Mouse (Mus musculus) embryonic facial prominence, embryonic 11.5 days (tissue): ENCODE data around the gene Btbd18. TPM values are rescaled to one million over a fixed set of nuclear protein-coding genes. Genes with fewer than 3 reads are reported as not detected.

ENCODE experiments used
- ATAC-seq: fragments of 200-750 bp; cut with Nextera tagmentation; replicated peaks from 2 replicates; pipeline ENCODE4 v1.8.0; 2017; ENCODE audit warnings: low read depth; ENCODE audit not compliant: insufficient number of reproducible peaks, low FRiP score, low TSS enrichment
- DNase-seq: peaks from one replicate; pipeline ENCODE4 v3.0.0-alpha.2; 2015; ENCODE audit warnings: low spot score
- H3K27ac ChIP-seq: fragments of 300-500 bp; sonication (generic); replicated peaks from 2 replicates; pipeline ENCODE4 v1.5.1; 2014; ENCODE audit warnings: mild to moderate bottlenecking, low read depth, low read length, control low read depth
- H3K27me3 ChIP-seq: fragments of 300-500 bp; sonication (generic); 2 replicates; pipeline ENCODE4 v1.6.1; 2014; ENCODE audit warnings: mild to moderate bottlenecking, low read length, moderate library complexity, mixed read lengths; ENCODE audit not compliant: control insufficient read depth, insufficient read depth
- H3K36me3 ChIP-seq: fragments of 300-500 bp; sonication (generic); replicated peaks from 2 replicates; pipeline ENCODE4 v1.6.1; 2014; ENCODE audit warnings: low read depth, mild to moderate bottlenecking, low read length, moderate library complexity, mixed read lengths; ENCODE audit not compliant: control insufficient read depth, insufficient read depth
- H3K4me1 ChIP-seq: fragments of 300-500 bp; sonication (generic); 2 replicates; pipeline ENCODE4 v1.6.1; 2014; ENCODE audit warnings: low read length, mixed read lengths; ENCODE audit not compliant: control insufficient read depth, insufficient read depth
- H3K4me2 ChIP-seq: fragments of 300-500 bp; sonication (generic); 2 replicates; pipeline ENCODE4 v1.6.1; 2014; ENCODE audit warnings: low read depth, mild to moderate bottlenecking, control low read depth, low read length, moderate library complexity
- H3K4me3 ChIP-seq: fragments of 300-500 bp; sonication (generic); 2 replicates; pipeline ENCODE4 v1.5.1; 2014; ENCODE audit warnings: low read depth, low read length, control low read depth
- H3K9ac ChIP-seq: fragments of 300-500 bp; sonication (generic); replicated peaks from 2 replicates; pipeline ENCODE4 v1.6.1; 2014; ENCODE audit warnings: mild to moderate bottlenecking, control low read depth, low read length
- H3K9me3 ChIP-seq: fragments of 300-500 bp; sonication (generic); replicated peaks from 2 replicates; pipeline ENCODE4 v1.6.1; 2016; ENCODE audit warnings: mild to moderate bottlenecking, low read length, inconsistent platforms, mixed read lengths; ENCODE audit not compliant: control insufficient read depth
- WGBS: fragments of 180-500 bp; shearing (Covaris S2); extraction: QIAGEN DNeasy Blood & Tissue Kit; methylation state at CpG from one replicate; pipeline ENCODE4 v1.1.7; 2014; 5-methylcytosine and 5-hydroxymethylcytosine counted together
- polyA plus RNA-seq: library from polyadenylated mRNA; unstranded; fragments of >200 nt; fragmentation: Nextera tagmentation; extraction: Ambion mirVana; gene quantifications from 2 replicates; pipeline ENCODE4 v1.2.1, GENCODE M21; 2014

Gene Btbd18
- polyA plus RNA-seq, 1 experiment from 2014 or later, result 0.07 TPM

- Histone ChIP-seq H3K4me2 (peak overlapping the region; percentile 76), H3K4me3 (peak overlapping the region; percentile 85), H3K27me3 (no peaks in the 10 kb centered on the region), H3K4me1 (no peaks in the 10 kb centered on the region), H3K9me3 (no peaks in the 10 kb centered on the region), H3K27ac (peak overlapping the region; percentile 91), H3K9ac (peak overlapping the region; percentile 89), H3K36me3 (no peaks in the 10 kb centered on the region)
- DNase-seq (peak; percentile 92), ATAC-seq (peak; percentile 93)
- WGBS, result under 1% methylated on average over 33 of the region's 33 CpGs
Observed at GRCm38 (mm10) chr2:84715562-84716361, 56.9 kb downstream of the Btbd18 start.

- Histone ChIP-seq H3K36me3 (no peaks in the 10 kb centered on the region), H3K27ac (peak overlapping the region; percentile 75; the same call in 1 of the 2 replicates), H3K4me3 (peak overlapping the region; percentile 85), H3K27me3 (no peaks in the 10 kb centered on the region), H3K9me3 (no peaks in the 10 kb centered on the region), H3K4me2 (peak overlapping the region; percentile 76), H3K4me1 (no peaks in the 10 kb centered on the region), H3K9ac (peak overlapping the region; percentile 89)
- WGBS, result 36% methylated on average over 9 of the region's 9 CpGs
- DNase-seq (no peak), ATAC-seq (no peak)
Observed at GRCm38 (mm10) chr2:84716423-84717355, 57.8 kb downstream of the Btbd18 start.

GRCm38 (mm10) chr2:84717357-84717756 lies 58.5 kb downstream of the Btbd18 start:
- Histone ChIP-seq H3K9ac (no peak overlapping the region), H3K27ac (no peak overlapping the region), H3K4me3 (no peak overlapping the region), H3K9me3 (no peaks in the 10 kb centered on the region), H3K36me3 (no peaks in the 10 kb centered on the region), H3K4me1 (no peaks in the 10 kb centered on the region), H3K4me2 (no peak overlapping the region), H3K27me3 (no peaks in the 10 kb centered on the region)
- ATAC-seq (no peak), DNase-seq (no peak)
- WGBS, result 92% methylated on average over 4 of the region's 4 CpGs

Other genes starting within 250 kb of the Btbd18 start
- gene Calcrl, start 233.7 kb upstream of the Btbd18 start, polyA plus RNA-seq, result 23.9 and 24.2 TPM in 2 replicates
- gene Tfpi, start 182.3 kb upstream of the Btbd18 start, polyA plus RNA-seq, result 20.8 and 23.1 TPM in 2 replicates
- gene Ctnnd1, start 8.3 kb upstream of the Btbd18 start, polyA plus RNA-seq, result 39.3 and 40.6 TPM in 2 replicates
- 446 and 475 TPM in 2 replicates for gene Selenoh, start 11.7 kb downstream of the Btbd18 start, polyA plus RNA-seq
- not detected in 2 replicates for gene Gm28635, start 19.0 kb downstream of the Btbd18 start, polyA plus RNA-seq
- gene Med19, start 19.3 kb downstream of the Btbd18 start, polyA plus RNA-seq, result 62.1 and 68.2 TPM in 2 replicates
- gene Tmx2, start 20.1 kb downstream of the Btbd18 start, polyA plus RNA-seq, result 150 and 152 TPM in 2 replicates
- 25.4 and 25.5 TPM in 2 replicates for gene Zdhhc5, start 56.1 kb downstream of the Btbd18 start, polyA plus RNA-seq
- gene Clp1, start 68.3 kb downstream of the Btbd18 start, polyA plus RNA-seq, result 58.5 and 61.1 TPM in 2 replicates
- gene Ypel4, start 75.0 kb downstream of the Btbd18 start, polyA plus RNA-seq, result 6.2 and 6.6 TPM in 2 replicates
- 5.9 and 6.4 TPM in 2 replicates for gene Gm19426, start 84.6 kb downstream of the Btbd18 start, polyA plus RNA-seq
- gene Serping1, start 116.4 kb downstream of the Btbd18 start, polyA plus RNA-seq, result 21.0 and 22.4 TPM in 2 replicates
- 30.6 and 36.1 TPM in 2 replicates for gene Ube2l6, start 139.7 kb downstream of the Btbd18 start, polyA plus RNA-seq
- gene Smtnl1, start 163.6 kb downstream of the Btbd18 start, polyA plus RNA-seq, result 0.11 and 0.20 TPM in 2 replicates
- gene Timm10, start 167.9 kb downstream of the Btbd18 start, polyA plus RNA-seq, result 45.9 and 50.0 TPM in 2 replicates
- 23.1 and 28.0 TPM in 2 replicates for gene Slc43a1, start 179.8 kb downstream of the Btbd18 start, polyA plus RNA-seq
- gene Rtn4rl2, start 227.6 kb downstream of the Btbd18 start, polyA plus RNA-seq, result 2.4 and 3.2 TPM in 2 replicates